Mouse (Mus musculus): Measurements from ENCODE around the gene Olfr1014. TPM values are rescaled to one million over a fixed set of nuclear protein-coding genes. Genes with fewer than 3 reads are reported as not detected.

Olfr1014 gene
- polyA plus RNA-seq, 1 experiment from 2014 or later: not detected

Other genes starting within 250 kb of the Olfr1014 start
- not detected in 2 replicates for gene Olfr996, start 193.5 kb upstream of the Olfr1014 start, polyA plus RNA-seq (2015; fragmentation: Nextera tagmentation; extraction: Ambion mirVana)
- not detected in 2 replicates for gene Olfr998, start 183.8 kb upstream of the Olfr1014 start, polyA plus RNA-seq (2015; fragmentation: Nextera tagmentation; extraction: Ambion mirVana)
- not detected in 2 replicates for gene Olfr1000, start 160.8 kb upstream of the Olfr1014 start, polyA plus RNA-seq (2015; fragmentation: Nextera tagmentation; extraction: Ambion mirVana)
- not detected in 2 replicates for gene Olfr1002, start 122.0 kb upstream of the Olfr1014 start, polyA plus RNA-seq (2015; fragmentation: Nextera tagmentation; extraction: Ambion mirVana)
- gene Olfr154, start 108.3 kb upstream of the Olfr1014 start, polyA plus RNA-seq (2015; fragmentation: Nextera tagmentation; extraction: Ambion mirVana): not detected in 2 replicates
- not detected in 2 replicates for gene Olfr1006, start 93.9 kb upstream of the Olfr1014 start, polyA plus RNA-seq (2015; fragmentation: Nextera tagmentation; extraction: Ambion mirVana)
- not detected in 2 replicates for gene Olfr1008, start 83.3 kb upstream of the Olfr1014 start, polyA plus RNA-seq (2015; fragmentation: Nextera tagmentation; extraction: Ambion mirVana)
- not detected in 2 replicates for gene Olfr1009, start 57.3 kb upstream of the Olfr1014 start, polyA plus RNA-seq (2015; fragmentation: Nextera tagmentation; extraction: Ambion mirVana)
- gene Olfr1012, start 9.9 kb upstream of the Olfr1014 start, polyA plus RNA-seq (2015; fragmentation: Nextera tagmentation; extraction: Ambion mirVana): not detected in 2 replicates
- not detected in 2 replicates for gene Olfr1013, start 5.6 kb upstream of the Olfr1014 start, polyA plus RNA-seq (2015; fragmentation: Nextera tagmentation; extraction: Ambion mirVana)
- gene Olfr1015, start 9.3 kb downstream of the Olfr1014 start, polyA plus RNA-seq (2015; fragmentation: Nextera tagmentation; extraction: Ambion mirVana): not detected in 2 replicates
- gene Olfr1016, start 29.8 kb downstream of the Olfr1014 start, polyA plus RNA-seq (2015; fragmentation: Nextera tagmentation; extraction: Ambion mirVana): not detected in 2 replicates
- gene Olfr1018, start 45.8 kb downstream of the Olfr1014 start, polyA plus RNA-seq (2015; fragmentation: Nextera tagmentation; extraction: Ambion mirVana): not detected in 2 replicates
- gene Olfr1019, start 72.8 kb downstream of the Olfr1014 start, polyA plus RNA-seq (2015; fragmentation: Nextera tagmentation; extraction: Ambion mirVana): not detected in 2 replicates
- not detected in 2 replicates for gene Olfr1020, start 74.3 kb downstream of the Olfr1014 start, polyA plus RNA-seq (2015; fragmentation: Nextera tagmentation; extraction: Ambion mirVana)
- gene Olfr1022, start 95.9 kb downstream of the Olfr1014 start, polyA plus RNA-seq (2015; fragmentation: Nextera tagmentation; extraction: Ambion mirVana): not detected in 2 replicates
- gene Olfr1023, start 112.9 kb downstream of the Olfr1014 start, polyA plus RNA-seq (2015; fragmentation: Nextera tagmentation; extraction: Ambion mirVana): not detected in 2 replicates
- not detected in 2 replicates for gene Olfr1024, start 132.3 kb downstream of the Olfr1014 start, polyA plus RNA-seq (2015; fragmentation: Nextera tagmentation; extraction: Ambion mirVana)
- gene Olfr1025-ps1, start 142.5 kb downstream of the Olfr1014 start, polyA plus RNA-seq (2015; fragmentation: Nextera tagmentation; extraction: Ambion mirVana): not detected in 2 replicates
- gene Olfr1026, start 148.8 kb downstream of the Olfr1014 start, polyA plus RNA-seq (2015; fragmentation: Nextera tagmentation; extraction: Ambion mirVana): not detected in 2 replicates
- gene Olfr1028, start 177.7 kb downstream of the Olfr1014 start, polyA plus RNA-seq (2015; fragmentation: Nextera tagmentation; extraction: Ambion mirVana): not detected in 2 replicates
- not detected in 2 replicates for gene Olfr1029, start 201.2 kb downstream of the Olfr1014 start, polyA plus RNA-seq (2015; fragmentation: Nextera tagmentation; extraction: Ambion mirVana)
- not detected in 2 replicates for gene Olfr1030, start 206.6 kb downstream of the Olfr1014 start, polyA plus RNA-seq (2015; fragmentation: Nextera tagmentation; extraction: Ambion mirVana)
- not detected in 2 replicates for gene Olfr1031, start 217.6 kb downstream of the Olfr1014 start, polyA plus RNA-seq (2015; fragmentation: Nextera tagmentation; extraction: Ambion mirVana)
- not detected in 2 replicates for gene Olfr1032, start 232.8 kb downstream of the Olfr1014 start, polyA plus RNA-seq (2015; fragmentation: Nextera tagmentation; extraction: Ambion mirVana)
- gene Olfr1033, start 247.9 kb downstream of the Olfr1014 start, polyA plus RNA-seq (2015; fragmentation: Nextera tagmentation; extraction: Ambion mirVana): 0.04 and 0.28 TPM in 2 replicates